Mouse (Mus musculus): ENCODE results near the gene Ovca2.

GRCm38 (mm10) chr11:75191841-75192240 lies 13.2 kb upstream of the Ovca2 start:
- TF ChIP-seq CTCF (IDR thresholded peaks at IDR 0.05; ENCODE audit: extremely low read depth, insufficient read depth, low read length) (no peak), POLR2A (IDR thresholded peaks at IDR 0.05; ENCODE audit: extremely low read depth, insufficient read depth, low read length) (no peak)
